Mouse (Mus musculus) c-Kit-negative CD71-positive TER-119-positive erythroid progenitor cells, embryonic 14.5 days (primary cell): ENCODE data around the gene Anks1b.

Experiments
- DNase-seq: peaks from one replicate; pipeline ENCODE4 v3.0.0-alpha.2; 2013; ENCODE audit warnings: low read depth, low spot score

Anks1b gene

DNA sequence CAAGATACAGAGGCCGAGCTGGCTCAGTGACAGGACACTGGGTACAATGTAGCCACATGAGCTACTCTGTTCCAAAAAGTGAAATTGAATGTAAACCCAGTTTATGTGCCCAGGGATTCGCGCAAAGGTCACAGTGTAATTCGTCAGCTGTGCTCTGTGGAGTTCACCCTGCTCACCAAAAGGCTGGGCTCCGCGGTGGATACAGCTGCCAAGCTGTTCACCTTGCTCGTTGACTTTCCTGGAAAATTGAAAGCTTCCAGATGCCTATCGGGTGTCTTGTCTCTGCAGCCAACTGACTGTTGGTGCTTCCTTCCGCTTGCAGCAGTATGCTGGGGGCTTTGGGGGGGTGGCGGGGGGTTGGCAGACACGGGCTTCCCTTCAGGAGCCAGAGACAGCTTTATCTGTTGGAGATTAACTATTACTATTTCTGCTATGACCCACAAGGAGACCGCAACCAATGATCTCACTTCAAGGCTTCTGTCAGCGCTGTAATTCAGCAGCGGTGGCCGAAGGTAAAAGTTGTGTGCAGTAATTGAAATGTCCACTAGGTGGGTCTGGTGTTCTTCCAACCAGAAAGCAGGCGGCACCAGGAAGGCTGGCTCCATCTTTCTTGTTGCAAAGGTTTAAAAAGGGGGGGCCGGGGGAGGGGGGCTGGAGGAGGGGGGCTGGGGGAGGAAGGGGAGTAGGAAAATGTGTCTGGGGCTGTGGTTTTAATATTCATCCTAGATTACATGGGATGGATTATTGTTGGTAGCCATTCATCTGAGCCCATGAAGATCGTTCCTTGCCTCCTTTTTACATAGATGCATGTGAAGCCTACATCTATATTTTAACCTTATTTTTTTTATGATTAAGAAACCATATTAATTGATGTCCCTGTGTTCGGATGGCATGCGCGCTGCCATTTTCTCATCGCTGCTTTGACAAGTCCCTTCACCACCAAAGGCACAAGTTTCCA, 855.4 kb downstream of the Anks1b start:
- no peak for DNase-seq

DNA sequence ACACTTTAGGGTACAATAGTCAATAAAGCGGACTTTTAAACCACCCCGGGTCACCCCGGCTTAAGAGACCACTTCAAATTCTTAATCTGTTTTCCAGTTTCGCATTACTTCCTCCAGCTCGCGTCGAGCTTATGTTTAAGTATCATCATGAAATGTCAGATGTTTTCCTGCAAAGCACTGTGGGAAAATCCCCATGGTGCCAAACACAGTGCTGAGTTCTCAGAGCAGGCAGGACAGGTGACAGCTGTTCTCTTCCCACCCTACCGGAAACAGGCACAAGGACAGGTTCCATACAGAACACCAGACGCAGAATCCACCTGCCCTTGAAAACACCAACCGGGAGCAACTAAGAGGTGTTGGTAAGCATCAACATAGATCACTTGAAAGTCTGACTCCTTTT, 856.2 kb downstream of the Anks1b start:
- DNase-seq, result no peak

DNA sequence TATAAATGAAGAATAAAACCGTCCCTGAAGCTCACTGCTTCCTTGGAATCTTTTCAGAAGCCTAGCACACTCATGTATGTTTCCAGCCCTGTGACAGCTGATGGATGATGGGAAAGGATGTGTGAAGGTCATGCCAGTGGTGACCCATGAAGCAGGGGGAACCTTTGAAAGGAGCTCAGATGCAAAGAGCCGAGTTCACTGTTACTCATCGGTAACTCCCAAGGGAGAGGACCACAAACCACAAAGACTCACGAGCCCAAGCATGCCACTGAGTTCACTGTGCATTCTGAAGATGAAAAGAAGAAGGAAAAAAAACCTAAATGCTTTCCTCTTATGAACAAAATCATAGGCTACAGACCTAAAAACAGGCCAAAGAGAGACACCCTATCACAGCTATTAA, 859.5 kb downstream of the Anks1b start:
- DNase-seq, result no peak

DNA sequence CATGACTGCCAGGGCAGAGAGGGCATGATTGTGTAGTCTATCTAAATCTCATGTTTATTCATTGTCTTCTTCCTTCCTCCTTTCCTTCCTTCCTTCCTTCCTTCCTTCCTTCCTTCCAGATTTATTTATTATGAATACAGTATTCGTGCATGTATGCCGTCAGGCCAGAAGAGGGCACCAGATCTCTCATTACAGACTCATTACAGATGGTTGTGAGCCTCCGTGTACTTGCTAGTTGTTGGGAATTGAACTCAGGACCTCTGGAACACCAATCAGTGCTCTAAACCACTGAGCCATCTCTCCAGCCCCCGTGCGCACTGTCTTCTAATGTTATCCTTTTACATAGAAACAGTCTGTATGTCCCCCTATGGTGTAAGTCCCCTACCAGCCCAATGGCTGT, 860.3 kb downstream of the Anks1b start:
- DNase-seq, result no peak

DNA sequence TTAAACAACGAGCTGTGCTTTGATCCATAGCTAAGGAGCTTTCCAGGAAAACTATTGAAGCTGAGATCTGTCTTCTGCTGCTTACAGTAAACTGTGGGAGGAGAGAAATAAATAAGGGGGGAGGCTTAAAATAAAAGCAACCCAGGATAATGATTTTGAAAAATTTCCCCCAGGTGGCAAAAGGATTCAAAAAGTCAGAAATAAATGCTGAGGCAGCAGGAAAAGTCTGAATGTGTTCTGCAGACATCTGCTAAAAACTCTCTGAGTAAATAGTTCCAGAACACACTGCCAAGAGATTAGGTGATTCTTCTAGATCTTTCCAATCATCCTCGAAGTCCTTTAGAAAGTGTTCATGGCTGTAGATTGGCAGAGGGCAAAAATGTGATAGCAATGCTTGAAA, 865.2 kb downstream of the Anks1b start:
- no peak for DNase-seq

DNA sequence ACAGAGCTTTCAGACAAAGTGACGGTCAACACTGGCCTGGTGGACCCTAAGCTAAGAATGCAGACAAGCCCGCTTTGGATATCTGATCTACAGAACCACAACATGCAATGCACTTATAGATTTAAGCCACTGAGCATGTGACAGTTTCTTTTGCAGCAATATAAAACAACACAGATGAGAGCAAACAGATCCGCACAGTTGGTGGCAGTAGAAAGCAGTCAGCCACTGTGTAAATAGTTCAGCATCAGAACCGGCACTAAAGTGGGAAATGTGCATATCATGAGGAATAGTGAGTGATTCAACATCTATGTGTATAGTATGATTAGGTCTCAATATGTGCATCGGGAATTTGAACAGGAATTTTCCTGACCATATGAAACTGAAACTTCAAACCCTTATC, 867.6 kb downstream of the Anks1b start:
- no peak for DNase-seq

DNA sequence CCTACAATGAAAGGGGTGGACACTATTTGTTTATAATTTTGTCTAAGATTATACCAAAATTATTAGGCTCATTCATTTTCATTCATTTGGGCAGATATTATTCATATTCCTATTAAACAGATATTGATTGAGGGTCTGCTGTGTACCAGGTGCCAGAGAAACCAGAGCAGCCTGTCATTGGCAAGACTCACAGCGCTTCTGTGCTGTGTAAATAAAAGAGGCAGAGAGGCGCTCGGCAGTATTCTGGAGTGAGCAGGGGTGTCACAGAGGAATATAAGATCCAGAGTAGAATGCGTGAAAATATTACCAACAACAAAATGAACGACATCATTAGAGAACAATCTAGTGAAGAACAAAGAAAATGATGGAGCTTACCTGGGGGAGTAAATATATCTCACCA, 878.6 kb downstream of the Anks1b start:
- no peak for DNase-seq

DNA sequence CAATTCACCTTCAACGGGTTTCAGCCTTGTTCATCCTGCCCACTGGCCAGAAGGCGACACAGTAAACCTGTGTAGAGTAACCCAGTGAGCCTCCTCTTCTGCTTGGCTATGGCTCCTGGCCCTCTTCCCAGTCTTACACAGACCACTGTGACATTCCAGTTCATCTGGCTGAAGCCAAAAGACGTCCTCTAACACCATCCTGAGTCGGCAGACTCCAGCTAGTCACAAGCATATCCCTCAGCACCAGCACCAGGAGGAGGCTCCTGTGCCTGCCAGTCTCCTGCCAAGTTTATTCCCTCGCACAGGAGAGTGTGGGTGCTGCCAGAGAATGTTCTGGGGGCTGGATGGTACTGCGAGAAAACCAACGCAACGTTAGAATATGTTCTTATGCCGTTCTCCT, 879.8 kb downstream of the Anks1b start:
- DNase-seq, result no peak

DNA sequence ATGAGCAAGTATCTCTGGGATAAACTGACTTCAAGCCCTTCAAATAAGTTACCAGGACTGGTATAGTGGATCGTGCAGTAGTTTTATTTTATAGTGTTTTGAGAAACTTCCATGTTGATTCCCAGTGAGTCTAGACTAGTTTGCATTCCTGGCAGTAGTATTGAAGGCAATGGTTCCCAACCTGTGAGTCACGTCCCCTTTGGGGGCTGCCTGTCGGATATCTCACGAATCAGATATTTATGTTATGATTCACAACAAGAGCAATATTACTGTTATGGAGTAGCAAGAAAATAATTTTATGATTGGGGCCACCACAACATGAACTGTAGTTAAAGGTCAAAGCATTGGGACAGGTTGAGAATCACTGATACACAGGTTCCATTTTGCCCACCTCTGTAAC, 884.5 kb downstream of the Anks1b start:
- no peak for DNase-seq

DNA sequence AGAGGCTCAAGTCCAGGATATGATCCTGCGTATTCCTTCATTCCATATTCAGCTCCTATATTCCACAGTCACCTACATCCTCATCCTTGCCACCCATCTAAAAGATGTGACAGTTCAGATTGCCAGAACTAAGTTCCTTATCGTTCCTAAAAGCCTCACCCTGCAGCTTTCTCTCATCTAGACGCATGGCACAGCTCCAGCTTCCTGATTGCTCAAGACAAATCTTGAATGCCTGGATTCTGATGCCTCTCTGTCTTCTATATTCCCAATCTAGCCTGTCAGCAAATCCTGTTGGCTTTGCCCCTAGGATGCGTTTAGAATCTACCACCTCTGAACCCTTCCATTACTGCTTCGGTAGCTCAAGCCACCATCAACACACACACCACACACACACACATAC, 886.6 kb downstream of the Anks1b start:
- DNase-seq, result no peak

DNA sequence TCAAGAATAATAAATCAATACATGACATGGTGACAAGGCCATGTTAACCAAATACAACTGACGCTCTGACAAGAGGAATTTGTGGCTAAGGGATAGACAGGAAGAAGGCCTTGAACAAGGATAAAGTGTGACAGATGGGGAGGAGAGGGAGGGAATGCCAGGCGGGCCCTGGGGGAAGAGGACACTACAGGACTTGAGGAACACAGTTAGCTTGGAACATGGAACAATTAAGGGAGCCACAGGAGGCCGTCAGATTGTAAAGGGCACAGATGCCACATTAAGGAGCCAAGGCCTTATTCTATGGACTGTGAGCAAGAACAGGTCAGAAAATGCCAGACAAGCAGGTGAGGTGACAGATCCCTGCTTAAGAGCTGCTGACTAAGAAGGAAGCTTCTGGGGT, 893.0 kb downstream of the Anks1b start:
- no peak for DNase-seq

DNA sequence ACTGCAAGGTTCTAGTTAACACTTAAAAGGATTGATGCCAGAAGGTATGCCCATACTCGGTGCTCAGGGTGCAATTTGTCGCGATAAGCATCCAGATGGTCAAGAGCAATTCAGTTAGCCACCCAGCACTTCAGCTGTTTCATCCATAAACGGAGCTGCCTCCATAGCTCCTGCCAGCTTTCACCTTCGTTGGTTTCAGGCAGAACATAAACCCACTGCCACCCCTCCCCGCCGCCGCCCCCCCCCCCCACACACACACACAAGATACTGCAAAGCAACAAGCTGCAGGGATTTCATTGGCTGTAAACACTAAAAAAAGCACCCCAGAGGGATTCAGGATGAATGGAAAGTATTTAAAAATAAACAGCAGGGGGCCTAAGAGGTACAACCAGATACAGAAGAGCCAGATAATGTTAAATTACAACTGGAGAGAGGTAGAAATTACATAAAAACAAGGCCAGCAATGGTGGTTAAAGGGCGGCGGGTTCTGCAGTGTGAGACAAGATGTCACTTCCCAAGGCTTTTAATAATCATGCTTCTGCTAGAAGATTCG, 897.2 kb downstream of the Anks1b start:
- no peak for DNase-seq

DNA sequence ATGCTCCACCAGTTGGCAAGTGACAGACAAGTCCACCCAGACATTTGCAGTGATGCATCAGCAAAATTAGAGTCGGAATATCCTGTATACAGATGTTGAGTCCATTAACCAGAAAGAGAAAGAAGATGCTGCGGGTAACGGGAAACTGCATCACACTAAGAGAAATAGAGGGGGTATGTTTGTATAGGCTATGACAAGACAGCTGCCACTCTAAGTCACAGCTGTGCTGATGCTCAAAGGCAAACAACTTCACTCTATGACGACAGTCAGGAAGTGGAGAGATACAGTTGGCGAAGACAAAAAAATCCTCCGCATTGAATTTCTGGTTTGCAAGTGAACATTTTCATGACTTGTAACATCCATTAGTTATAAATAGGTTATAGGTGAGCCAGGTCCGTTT, 897.7 kb downstream of the Anks1b start:
- DNase-seq, result no peak

DNA sequence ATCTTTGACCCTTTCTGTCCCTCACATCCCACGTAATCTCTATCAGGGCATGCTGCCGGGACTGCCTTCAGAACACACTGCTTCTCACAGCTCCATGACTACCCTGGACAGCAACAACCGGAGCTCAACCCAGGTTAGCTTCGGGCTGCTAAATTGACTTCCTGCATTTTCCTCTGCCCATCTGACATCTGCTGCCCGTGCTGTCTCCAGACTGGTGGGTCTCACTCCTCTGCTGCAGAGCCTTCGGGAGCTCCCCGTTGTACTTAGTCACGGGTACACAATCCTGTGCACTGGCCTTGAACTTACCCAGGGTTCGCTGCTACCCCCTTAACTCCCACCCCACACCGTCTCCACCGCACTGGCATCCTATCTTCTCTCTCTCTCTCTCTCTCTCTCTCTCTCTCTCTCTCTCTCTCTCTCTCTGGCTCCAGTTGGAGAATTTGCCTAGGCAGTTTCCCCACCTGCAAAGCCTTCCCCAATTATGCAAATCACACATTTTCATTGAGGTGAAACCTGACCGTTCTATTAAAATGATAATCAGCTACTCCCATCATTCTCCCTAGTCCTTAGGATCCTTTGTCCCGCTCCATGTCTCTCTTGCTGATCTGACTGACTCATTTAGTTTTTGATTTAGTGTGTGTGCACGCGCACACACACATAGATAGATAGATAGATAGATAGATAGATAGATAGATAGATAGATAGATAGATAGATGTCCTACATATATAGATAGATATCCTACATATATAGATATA, 898.3 kb downstream of the Anks1b start:
- no peak for DNase-seq

DNA sequence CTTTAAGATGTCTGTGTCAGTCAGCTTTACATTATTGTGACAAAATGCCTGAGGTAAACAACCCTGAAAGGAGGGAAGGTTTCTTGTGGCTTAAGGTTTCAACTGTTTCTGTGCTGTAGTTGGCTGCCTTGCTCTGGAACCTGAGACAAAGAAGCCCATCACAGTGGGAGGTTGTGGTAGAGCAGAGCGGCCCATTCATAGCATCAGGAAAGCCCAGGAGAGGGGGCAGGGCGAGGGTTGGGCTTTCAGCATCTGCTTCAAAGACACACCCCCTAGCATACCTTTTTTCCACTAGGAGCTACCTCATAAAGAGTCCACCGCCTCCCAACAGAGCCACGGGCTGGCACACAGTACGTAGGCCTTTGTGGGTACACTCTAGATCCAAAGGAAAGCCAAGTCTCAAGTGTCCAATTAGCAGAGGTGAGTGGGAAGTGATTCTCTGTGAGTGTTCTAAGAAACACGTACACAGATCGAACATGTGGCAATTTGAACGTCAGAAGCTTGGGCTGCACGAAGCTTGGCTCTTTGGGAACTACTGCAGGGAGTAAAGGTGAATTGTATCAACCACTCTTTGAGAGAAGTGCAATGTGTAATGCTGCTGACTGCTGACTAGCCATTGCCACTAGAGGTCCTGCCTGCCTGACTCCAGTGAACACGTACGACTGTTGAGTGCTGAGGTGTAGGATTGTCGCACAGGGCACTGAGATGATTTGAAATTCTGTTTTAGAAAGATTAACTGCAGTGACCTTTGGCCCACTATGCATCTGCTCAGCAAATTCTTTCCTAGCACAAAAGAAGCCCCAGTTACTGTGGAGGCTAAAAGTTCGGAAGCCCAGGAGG, 906.5 kb downstream of the Anks1b start:
- no peak for DNase-seq

DNA sequence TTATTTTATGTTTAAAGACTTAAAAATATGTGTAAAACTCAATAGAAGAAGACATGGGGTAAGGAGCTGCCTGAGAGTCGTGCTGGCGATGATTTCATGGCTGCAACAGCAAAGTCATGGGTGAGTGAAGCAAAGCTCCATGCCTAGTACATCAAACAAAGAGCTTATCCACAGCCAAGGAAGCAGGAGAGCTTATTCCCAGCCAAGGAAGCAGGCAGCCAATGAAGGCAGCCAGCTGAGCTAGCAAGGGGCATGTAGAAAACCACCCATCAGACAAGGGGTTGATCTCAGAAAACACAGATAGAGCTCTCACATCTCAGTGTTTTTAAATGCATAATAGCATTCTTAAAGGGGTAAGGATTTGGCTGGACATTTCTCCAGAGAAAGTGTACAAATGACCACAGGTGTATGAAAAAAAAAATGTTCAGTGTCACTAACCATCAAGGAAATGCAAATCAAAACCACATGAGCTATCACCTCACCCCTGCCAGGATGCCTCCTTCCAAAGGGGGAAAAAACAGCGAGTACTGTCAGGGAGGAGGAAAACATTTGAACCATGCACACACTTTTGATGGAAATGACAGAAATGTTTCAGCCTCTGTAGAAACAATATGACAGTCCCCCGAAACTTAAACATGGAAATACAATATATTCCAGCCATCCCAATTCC, 911.8 kb downstream of the Anks1b start:
- DNase-seq, result no peak

DNA sequence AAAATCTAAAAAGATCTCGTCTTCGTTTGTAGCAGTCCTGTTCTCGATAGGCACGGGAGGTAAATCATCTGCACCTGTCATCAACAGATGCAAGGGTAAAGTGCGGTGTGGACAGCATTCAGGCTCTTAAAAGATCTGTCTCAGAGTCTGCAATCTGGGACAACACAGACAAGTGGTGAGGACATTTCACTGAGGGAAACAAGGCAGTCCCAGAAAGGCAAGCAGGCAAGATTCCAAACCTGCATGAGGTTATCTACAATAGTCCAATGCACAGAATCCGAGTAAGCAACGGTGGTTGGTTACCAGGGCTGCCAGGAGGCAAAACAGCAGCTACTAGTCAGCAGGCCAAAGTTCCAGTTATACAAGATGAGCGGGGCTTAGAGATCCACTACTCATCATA, 912.4 kb downstream of the Anks1b start:
- DNase-seq, result no peak

DNA sequence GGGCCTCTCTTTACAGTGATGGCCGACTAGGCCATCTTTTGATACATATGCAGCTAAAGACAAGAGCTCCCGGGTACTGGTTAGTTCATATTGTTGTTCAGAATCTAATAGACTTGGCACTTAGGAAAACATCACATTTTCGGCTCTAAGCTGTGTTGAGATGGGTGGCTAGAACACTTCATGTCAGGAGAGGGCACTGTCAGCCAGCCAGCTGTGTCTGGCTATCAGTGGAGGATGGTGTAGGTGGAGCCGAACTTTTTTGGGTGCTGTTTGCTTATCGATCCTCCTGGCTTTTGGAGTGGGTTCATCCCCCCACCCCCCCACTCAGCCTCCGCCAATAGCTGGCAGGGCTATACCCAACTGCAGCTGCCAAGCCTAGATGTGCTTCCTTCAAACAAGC, 929.8 kb downstream of the Anks1b start:
- no peak for DNase-seq

DNA sequence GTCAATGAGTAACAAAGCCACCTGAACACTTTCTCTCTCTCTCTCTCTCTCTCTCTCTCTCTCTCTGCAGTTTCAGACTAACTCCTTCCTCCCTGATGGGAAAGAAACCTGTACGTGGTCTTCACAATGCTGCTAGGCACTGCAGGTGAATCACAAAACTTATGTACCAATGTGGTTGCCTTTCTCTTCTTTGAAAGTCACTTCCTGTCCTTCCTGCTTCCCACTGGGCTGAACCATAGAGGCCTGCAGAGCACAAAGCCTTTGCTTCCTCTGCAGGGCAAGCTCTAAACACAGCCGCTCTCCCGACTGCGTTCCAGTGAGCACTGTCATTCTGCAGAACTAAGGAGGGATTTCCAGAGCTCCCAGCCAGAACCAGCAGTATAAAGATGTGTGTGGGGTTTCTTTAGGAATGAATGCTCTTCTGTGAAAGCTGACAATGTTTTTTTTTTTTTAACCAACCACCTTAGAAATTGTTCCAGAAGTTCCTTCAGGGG, 931.3 kb downstream of the Anks1b start:
- no peak for DNase-seq

DNA sequence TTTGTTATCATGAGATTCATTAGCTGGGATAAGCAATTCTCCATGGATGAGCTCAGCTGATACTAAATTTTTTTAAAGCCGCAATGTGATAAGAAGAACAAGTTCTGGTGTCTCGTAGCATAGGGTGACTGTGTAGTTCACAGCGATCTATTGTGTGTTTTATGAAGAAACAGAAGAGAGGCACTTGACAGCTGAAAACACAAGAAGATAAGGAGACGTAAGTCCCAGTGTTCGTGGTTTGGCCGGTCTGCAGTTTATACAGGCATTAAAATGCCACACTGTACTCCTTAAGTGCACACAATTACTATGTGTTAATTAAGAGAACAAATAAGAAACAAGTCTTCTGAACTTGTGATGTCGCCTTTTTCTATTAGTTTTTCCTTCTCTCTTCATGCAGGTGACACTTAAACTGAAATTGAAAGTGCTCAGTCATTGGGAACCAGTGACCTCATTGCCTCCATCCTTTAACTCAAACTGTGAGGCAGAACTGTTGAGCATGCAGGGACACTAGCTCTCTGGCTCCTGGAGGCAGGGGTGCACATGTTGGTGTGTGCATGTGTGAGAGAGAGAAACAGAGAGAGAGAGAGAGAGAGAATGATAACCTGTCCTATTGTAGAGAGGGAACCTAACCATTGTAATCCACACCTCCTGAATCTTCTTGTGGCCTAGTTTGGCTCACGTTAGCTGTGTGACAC, 935.5 kb downstream of the Anks1b start:
- no peak for DNase-seq
